Mouse (Mus musculus) spleen, embryonic (tissue): ENCODE measurements at regions not wholly inside any gene's neighbourhood (a gene's known extent, or its start where the extent isn't known, plus 50 kb on each side); places are given as distances from the start of the nearest gene placed in this dataset.

ENCODE experiments used
- CTCF ChIA-PET: fragments of 350-600 bp; sonication (Branson Sonifier 250); formaldehyde crosslinking; loops from one replicate; lab custom pipeline; 2022; lab: Charles Lee

- CTCF ChIA-PET, result interaction anchor here (0.7 kb wide), 1 partner anchor 10 kb away, joined by 6 read pairs; no protein-coding TSS in a partner anchor
These were observed 339.3 kb downstream of the Hao1 start for GRCm38 (mm10) chr2:134214748-134215328.

- CTCF ChIA-PET, result no interaction called here
These were observed 350.9 kb downstream of the Hao1 start for GRCm38 (mm10) chr2:134203252-134203651.

GRCm38 (mm10) chr2:134195961-134196360, 358.2 kb downstream of the Hao1 start:
- CTCF ChIA-PET, result no interaction called here

GRCm38 (mm10) chr2:134189435-134190063, 364.6 kb downstream of the Hao1 start:
- CTCF ChIA-PET, result no interaction called here
